Mouse (Mus musculus): ENCODE data around the gene Hacl1.

DNA sequence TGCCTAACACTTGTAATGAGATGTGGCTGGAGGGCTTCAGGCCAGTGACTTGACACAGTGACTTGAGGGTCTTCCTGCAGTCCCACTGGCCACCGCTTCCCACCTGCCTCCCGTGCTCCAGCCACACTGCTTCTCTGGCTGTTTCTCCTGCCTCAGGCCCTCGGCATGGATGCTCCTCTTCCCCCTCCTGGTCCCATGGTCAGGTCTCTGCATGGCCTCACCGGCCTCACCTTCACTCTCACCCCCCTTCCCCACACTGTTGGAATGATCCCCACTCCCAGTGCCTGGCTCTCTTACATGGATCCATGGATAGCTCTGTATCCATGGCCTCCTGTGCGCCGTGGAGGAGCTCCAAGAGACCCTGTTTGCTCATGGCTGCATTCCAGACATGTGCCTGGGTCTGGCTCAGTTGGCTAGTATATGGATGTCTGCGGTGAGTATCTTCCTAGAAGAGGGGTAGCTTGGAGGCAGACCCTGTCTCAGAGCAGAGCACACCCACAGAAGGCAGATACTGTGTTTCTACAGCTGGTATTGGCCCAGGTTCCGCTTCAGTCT is 17.1 kb upstream of the Hacl1 start:
- TF ChIP-seq MAX (IDR thresholded peaks at IDR 0.05; ENCODE audit: low read depth) (no peak), POLR2A (IDR thresholded peaks at IDR 0.05; ENCODE audit: insufficient read length, low read depth) (no peak), MYOG (IDR thresholded peaks at IDR 0.05; ENCODE audit: control insufficient read depth in 1 of 3, insufficient read depth in 1 of 3, insufficient read length in 2 of 3, low read depth in 2 of 3) (no peak)

Data from myocyte (in vitro differentiated cells).